10 mouse cellular contexts compared by ENCODE assay signal in genomic region chr11:117626557-117626956, GRCm38 (mm10). TPM values are rescaled to one million over a fixed set of nuclear protein-coding genes. Genes with fewer than 3 reads are reported as not detected.
DNase-seq lines count a peak whose midpoint lies in the region; ATAC-seq and TF ChIP-seq lines count a peak whose summit lies in the region.
"Had no signal": no experiment of that assay in that cellular context is flagged by ENCODE, and none has a peak within 500 bp of the region (broad histone marks: within the 10 kb centered on the region; RNA-seq: fewer than 3 reads in every experiment).

No protein-coding gene starts in this region.

- no peak for ATAC-seq in heart, embryonic 12.5 days (ENCODE audit: insufficient number of reproducible peaks, low FRiP score)

- H3K9ac ChIP-seq in heart, embryonic 12.5 days: no peak overlapping the region

- no peaks in the 10 kb centered on the region for H3K9me3 ChIP-seq in heart, embryonic 12.5 days (replicated peaks)

- intact Hi-C loops in left cerebral cortex, postnatal 25 days (cut with DNase I): loop anchor here (5.0 kb wide), 1 partner anchor 89 kb away; no protein-coding TSS in a partner anchor

- H3K27me3 ChIP-seq in heart, embryonic 12.5 days (replicated peaks): peaks cover 29% of the 10 kb centered on the region
- no peaks in the 10 kb centered on the region for H3K27me3 ChIP-seq in cerebellum, adult 2 months (ENCODE audit: control insufficient read depth, insufficient read depth, low read length)
- H3K27me3 ChIP-seq: CH12.LX had no signal

- 60% methylated on average over 6 of the region's 6 CpGs for WGBS in heart, embryonic 12.5 days
- WGBS in cerebellum, adult 2 months: 89% methylated on average over 6 of the region's 6 CpGs

- peaks cover 17% of the 10 kb centered on the region for H3K4me1 ChIP-seq in heart, embryonic 12.5 days (replicated peaks)
- peaks cover 24% of the 10 kb centered on the region for H3K4me1 ChIP-seq in cerebellum, adult 2 months (ENCODE audit: control insufficient read depth, insufficient read depth, low read length)

- peak; percentile 98 for DNase-seq in heart, adult 11 months
- peak; percentile 38 to 57 for DNase-seq in cerebellum, adult 2 months
- peak; percentile 50 to 74 for DNase-seq in heart, adult 9 months (ENCODE audit: low spot score in 2 of 2)
- peak; percentile 70 for DNase-seq in lung, postnatal 14 days
- no peak for DNase-seq in embryo, embryonic 11 days
- no peak for DNase-seq in left cerebral cortex, postnatal 25 days (ENCODE audit: low spot score in 2 of 2)
- no peak for DNase-seq in urinary bladder, postnatal 10 days (ENCODE audit: low spot score)
- DNase-seq: liver had no signal

- TF ChIP-seq POLR2A in cerebellum, adult 2 months (IDR thresholded peaks at IDR 0.05; ENCODE audit: borderline replicate concordance, insufficient read depth, low read length): no peak

- TF ChIP-seq CTCF in cerebellum, adult 2 months (IDR thresholded peaks at IDR 0.05; ENCODE audit: borderline replicate concordance, insufficient read depth, low read depth, low read length): no peak

- no peak overlapping the region for H3K27ac ChIP-seq in heart, embryonic 12.5 days (ENCODE audit: poor library complexity, severe bottlenecking)
- H3K27ac ChIP-seq in cerebellum, adult 2 months (ENCODE audit: insufficient read depth, low read length): no peak overlapping the region

- H3K4me2 ChIP-seq in heart, embryonic 12.5 days: no peak overlapping the region

- no peak overlapping the region for H3K4me3 ChIP-seq in heart, embryonic 12.5 days
- no peak overlapping the region for H3K4me3 ChIP-seq in cerebellum, adult 2 months (replicated peaks; ENCODE audit: insufficient read depth, low read depth, low read length)

- H3K36me3 ChIP-seq in heart, embryonic 12.5 days: no peaks in the 10 kb centered on the region

RNA-seq across cellular contexts. Expression of gene Tnrc6c, which starts 27.5 kb away (rescaled TPM):
- 7.6 and 8.2 TPM in 2 replicates for polyA plus RNA-seq in heart, embryonic 12.5 days (2016; fragmentation: Nextera tagmentation; extraction: Ambion mirVana)
- polyA plus RNA-seq in cerebellum, adult 2 months (2012; rRNA removed): 43.8 and 52.1 TPM in 2 replicates
- total RNA-seq in left cerebral cortex, postnatal 25 days (2021): 10 to 100 TPM; 53.4 to 55.2 TPM

Comparison
In these comparisons a context has a peak if more than half of its experiments do, and no peak if none do; other contexts are left out.
1. DNase-seq: peak in heart, adult 11 months (single experiment), cerebellum, adult 2 months (2 of 2), heart, adult 9 months (2 of 2) and lung, postnatal 14 days (single experiment); none in embryo, embryonic 11 days (single experiment), left cerebral cortex, postnatal 25 days (0 of 2) and urinary bladder, postnatal 10 days (single experiment).